Mouse (Mus musculus) hindbrain, embryonic 14.5 days (tissue): ENCODE results near the gene Tmem106b. TPM values are rescaled to one million over a fixed set of nuclear protein-coding genes. Genes with fewer than 3 reads are reported as not detected.

Source experiments
- ATAC-seq: fragments of 200-750 bp; cut with Nextera tagmentation; 2 replicates; pipeline ENCODE4 v1.8.0; 2017; ENCODE audit warnings: moderate number of reproducible peaks, mild to moderate bottlenecking, moderate TSS enrichment, moderate library complexity; ENCODE audit not compliant: low FRiP score
- DNase-seq: peaks from one replicate; pipeline ENCODE4 v3.0.0-alpha.2; 2015; ENCODE audit warnings: low spot score
- H3K27ac ChIP-seq: fragments of 300-500 bp; sonication (generic); 2 replicates; pipeline ENCODE4 v1.5.1; 2014; ENCODE audit warnings: mild to moderate bottlenecking, moderate library complexity
- H3K27me3 ChIP-seq: fragments of 300-500 bp; sonication (generic); 2 replicates; pipeline ENCODE4 v1.6.1; 2014; ENCODE audit warnings: mild to moderate bottlenecking, low read length, mixed read lengths; ENCODE audit not compliant: control insufficient read depth, insufficient read depth
- H3K36me3 ChIP-seq: fragments of 300-500 bp; sonication (generic); replicated peaks from 2 replicates; pipeline ENCODE4 v1.6.1; 2014; ENCODE audit not compliant: control insufficient read depth, insufficient read depth
- H3K4me1 ChIP-seq: fragments of 300-500 bp; sonication (generic); replicated peaks from 2 replicates; pipeline ENCODE4 v1.6.1; 2014; ENCODE audit warnings: antibody characterized with exemption, low read length, mixed read lengths; ENCODE audit not compliant: control insufficient read depth, insufficient read depth
- H3K4me2 ChIP-seq: fragments of 300-500 bp; sonication (generic); replicated peaks from 2 replicates; pipeline ENCODE4 v1.6.1; 2014; ENCODE audit warnings: mild to moderate bottlenecking, moderate library complexity
- H3K4me3 ChIP-seq: fragments of 300-500 bp; sonication (generic); replicated peaks from 2 replicates; pipeline ENCODE4 v1.5.1; 2014; ENCODE audit warnings: mild to moderate bottlenecking, low read length
- H3K9ac ChIP-seq: fragments of 300-500 bp; sonication (generic); 2 replicates; pipeline ENCODE4 v1.6.1; 2014
- H3K9me3 ChIP-seq: fragments of 300-500 bp; sonication (generic); 2 replicates; pipeline ENCODE4 v1.6.1; 2016; ENCODE audit warnings: low read length; ENCODE audit not compliant: control insufficient read depth
- WGBS: fragments of 180-500 bp; shearing (Covaris S2); extraction: QIAGEN DNeasy Blood & Tissue Kit; methylation state at CpG from one replicate; pipeline ENCODE4 v1.1.7; 2014; 5-methylcytosine and 5-hydroxymethylcytosine counted together
- polyA plus RNA-seq: library from polyadenylated mRNA; unstranded; fragments of >200 nt; fragmentation: Nextera tagmentation; extraction: Ambion mirVana; gene quantifications from 2 replicates; pipeline ENCODE4 v1.2.1, GENCODE M21; 2014

Gene Tmem106b
- polyA plus RNA-seq, result 54.4 and 58.1 TPM in 2 replicates

- DNase-seq, result peak; percentile 97
These were observed at the start of gene Tmem106b for GRCm38 (mm10) chr6:13069302-13070146. Gene Tmem106b, plus strand, starts transcription at chr6:13069759.

DNA sequence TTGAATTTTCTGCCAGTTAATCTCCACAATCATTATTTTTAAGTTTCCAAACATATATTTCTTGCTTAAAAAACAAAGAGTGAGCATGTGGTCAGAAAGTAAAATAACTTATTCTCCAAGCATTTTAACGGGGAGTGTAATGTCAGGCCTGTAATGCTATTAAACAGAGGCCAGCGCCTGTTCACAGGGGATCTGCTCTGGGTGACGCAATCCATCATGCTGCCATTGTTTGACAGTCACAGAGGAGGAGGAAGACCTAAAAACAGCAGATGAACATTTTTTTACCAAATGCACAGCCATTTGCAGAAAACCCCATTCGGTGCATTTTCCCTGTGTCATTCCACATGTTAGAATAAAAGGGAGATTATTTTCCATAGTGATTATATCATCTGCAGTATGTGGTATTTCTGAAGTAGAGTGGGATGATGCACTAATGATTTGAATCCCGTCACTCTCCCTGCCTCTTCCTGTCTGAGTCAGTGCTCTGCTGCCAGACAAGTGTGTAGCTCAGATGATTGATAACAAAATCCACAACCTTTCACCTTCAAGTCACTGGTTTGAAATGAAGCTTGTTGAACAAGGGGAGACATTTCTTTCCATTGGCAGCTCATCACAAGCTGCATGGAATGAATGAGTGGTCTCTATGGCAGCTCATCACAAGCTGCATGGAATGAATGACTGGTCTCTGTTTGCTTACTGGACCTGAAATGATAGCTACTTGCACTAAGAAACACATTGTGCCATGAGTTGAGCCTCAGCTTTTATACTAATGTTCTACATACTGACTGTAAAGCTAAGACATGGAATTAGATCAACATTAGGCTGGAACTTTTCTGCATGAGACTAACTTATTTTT lies 48.1 kb upstream of the Tmem106b start:
- no peaks in the 10 kb centered on the region for H3K4me1 ChIP-seq
- no peaks in the 10 kb centered on the region for H3K27me3 ChIP-seq
- no peak overlapping the region for H3K4me2 ChIP-seq
- no peak overlapping the region for H3K9ac ChIP-seq
- WGBS, result 27% methylated on average over 5 of the region's 5 CpGs
- ATAC-seq (peak; percentile 46; the same call in 1 of the 2 replicates), DNase-seq (no peak)
- H3K9me3 ChIP-seq, result no peaks in the 10 kb centered on the region
- no peaks in the 10 kb centered on the region for H3K36me3 ChIP-seq
- no peak overlapping the region for H3K27ac ChIP-seq
- H3K4me3 ChIP-seq, result no peak overlapping the region

More at GRCm38 (mm10) chr6:13069302-13070146, at the start of gene Tmem106b:
- H3K4me2 ChIP-seq, result peak within 1 kb of the TSS; percentile 56
- peak within 1 kb of the TSS; percentile 98 for H3K9ac ChIP-seq
- peak within 1 kb of the TSS; percentile 99 for H3K4me3 ChIP-seq
- peaks cover 8% of the 10 kb centered on the region for H3K4me1 ChIP-seq
- no peaks in the 10 kb centered on the region for H3K27me3 ChIP-seq
- no peaks in the 10 kb centered on the region for H3K9me3 ChIP-seq
- 3% methylated on average over 57 of the region's 61 CpGs for WGBS
- peak within 1 kb of the TSS; percentile 77; the same call in 1 of the 2 replicates for H3K27ac ChIP-seq
- ATAC-seq, result peak; percentile 100
- peaks cover 25% of the 10 kb centered on the region for H3K36me3 ChIP-seq

- Histone ChIP-seq H3K4me1 (no peaks in the 10 kb centered on the region), H3K27me3 (no peaks in the 10 kb centered on the region), H3K9ac (no peak overlapping the region), H3K9me3 (no peaks in the 10 kb centered on the region), H3K27ac (no peak overlapping the region), H3K36me3 (no peaks in the 10 kb centered on the region), H3K4me2 (no peak overlapping the region), H3K4me3 (no peak overlapping the region)
- ATAC-seq (0 out of 2 replicates have a peak, but pooled peaks have one; percentile 8), DNase-seq (no peak)
These were observed 39.0 kb upstream of the Tmem106b start for GRCm38 (mm10) chr6:13030558-13030957.

DNA sequence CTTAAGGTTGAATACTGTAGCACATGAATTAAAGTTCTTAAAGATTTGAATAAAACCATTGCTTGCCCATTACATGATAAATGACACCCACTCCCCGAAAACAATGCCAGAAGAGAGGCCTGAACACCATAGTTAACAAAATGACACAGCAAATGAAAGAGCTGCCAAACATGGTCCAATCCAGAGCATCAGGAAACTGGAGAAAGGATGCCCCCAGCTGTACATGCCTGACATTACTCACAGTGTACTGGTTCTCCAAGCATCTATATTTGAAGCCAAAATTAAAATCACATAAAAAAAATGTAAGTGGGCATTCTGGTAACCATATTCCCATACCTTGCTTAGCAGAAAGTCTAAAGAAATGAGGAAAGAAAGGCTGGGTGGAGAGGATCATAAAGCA lies 38.6 kb upstream of the Tmem106b start:
- Histone ChIP-seq H3K36me3 (no peaks in the 10 kb centered on the region), H3K9me3 (no peaks in the 10 kb centered on the region), H3K27ac (no peak overlapping the region), H3K4me1 (no peaks in the 10 kb centered on the region), H3K27me3 (no peaks in the 10 kb centered on the region), H3K9ac (no peak overlapping the region), H3K4me2 (no peak overlapping the region), H3K4me3 (no peak overlapping the region)
- 50% methylated on average over 1 of the region's 1 CpGs for WGBS
- DNase-seq (peak; percentile 64), ATAC-seq (peak; percentile 83; the same call in 1 of the 2 replicates)

- H3K27me3 ChIP-seq, result no peaks in the 10 kb centered on the region
- H3K9me3 ChIP-seq, result no peaks in the 10 kb centered on the region
- no peak for DNase-seq
These were observed 17.0 kb upstream of the Tmem106b start for GRCm38 (mm10) chr6:13052408-13053200.

DNA sequence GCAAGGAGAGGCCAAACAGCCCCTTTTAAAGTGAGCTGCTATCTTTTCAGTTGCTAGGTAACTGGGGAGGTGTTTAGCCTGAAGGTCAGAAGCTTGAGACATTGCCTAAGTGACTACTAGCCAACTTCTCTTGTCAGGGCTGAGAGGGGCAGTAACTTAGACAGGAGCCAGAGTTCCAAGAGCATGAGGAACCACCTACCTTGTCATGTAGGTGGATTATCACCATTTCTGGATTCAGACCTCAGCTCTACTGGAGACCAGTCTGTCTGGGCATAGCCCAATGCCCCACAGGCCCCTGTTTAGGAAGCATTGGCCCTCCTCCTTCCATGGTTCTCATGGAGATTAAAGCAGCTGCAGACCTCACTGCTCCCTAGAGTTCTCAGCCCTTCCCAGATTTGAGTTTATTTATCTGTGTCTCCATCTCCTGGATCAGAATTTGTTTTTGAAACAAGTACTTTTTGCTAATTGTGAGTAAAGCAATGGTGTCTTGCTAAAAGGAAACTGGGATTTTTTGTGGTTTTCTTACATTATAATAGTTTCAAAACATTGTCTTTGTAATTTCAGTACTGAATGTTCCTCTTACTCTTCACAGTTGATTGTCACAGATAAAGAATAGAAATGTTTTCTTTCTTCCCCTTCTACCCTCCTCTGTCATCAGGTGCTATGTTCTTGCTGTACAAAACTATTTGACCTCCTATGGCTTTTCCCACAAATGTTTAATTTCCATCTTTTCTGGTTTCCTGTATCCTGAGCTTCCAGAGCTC lies 8.1 kb upstream of the Tmem106b start:
- no peaks in the 10 kb centered on the region for H3K27me3 ChIP-seq
- no peak overlapping the region for H3K27ac ChIP-seq
- DNase-seq (no peak), ATAC-seq (no peak)
- H3K9me3 ChIP-seq, result no peaks in the 10 kb centered on the region
- no peaks in the 10 kb centered on the region for H3K4me1 ChIP-seq
- H3K4me3 ChIP-seq, result no peak overlapping the region
- no peak overlapping the region for H3K4me2 ChIP-seq
- no peaks in the 10 kb centered on the region for H3K36me3 ChIP-seq
- no peak overlapping the region for H3K9ac ChIP-seq

More at GRCm38 (mm10) chr6:13052408-13053200, 17.0 kb upstream of the Tmem106b start:
- Histone ChIP-seq H3K4me3 (no peak overlapping the region), H3K27ac (no peak overlapping the region), H3K36me3 (no peaks in the 10 kb centered on the region), H3K9ac (no peak overlapping the region), H3K4me1 (no peaks in the 10 kb centered on the region), H3K4me2 (no peak overlapping the region)
- WGBS, result 85% methylated on average over 4 of the region's 4 CpGs
- no peak for ATAC-seq

GRCm38 (mm10) chr6:13062063-13062462 lies 7.5 kb upstream of the Tmem106b start:
- Histone ChIP-seq H3K9ac (no peak overlapping the region), H3K36me3 (no peaks in the 10 kb centered on the region), H3K4me3 (no peak overlapping the region), H3K27ac (no peak overlapping the region), H3K4me1 (no peaks in the 10 kb centered on the region), H3K9me3 (no peaks in the 10 kb centered on the region), H3K4me2 (no peak overlapping the region), H3K27me3 (no peaks in the 10 kb centered on the region)
- ATAC-seq (no peak), DNase-seq (no peak)
- 90% methylated on average over 4 of the region's 4 CpGs for WGBS

DNA sequence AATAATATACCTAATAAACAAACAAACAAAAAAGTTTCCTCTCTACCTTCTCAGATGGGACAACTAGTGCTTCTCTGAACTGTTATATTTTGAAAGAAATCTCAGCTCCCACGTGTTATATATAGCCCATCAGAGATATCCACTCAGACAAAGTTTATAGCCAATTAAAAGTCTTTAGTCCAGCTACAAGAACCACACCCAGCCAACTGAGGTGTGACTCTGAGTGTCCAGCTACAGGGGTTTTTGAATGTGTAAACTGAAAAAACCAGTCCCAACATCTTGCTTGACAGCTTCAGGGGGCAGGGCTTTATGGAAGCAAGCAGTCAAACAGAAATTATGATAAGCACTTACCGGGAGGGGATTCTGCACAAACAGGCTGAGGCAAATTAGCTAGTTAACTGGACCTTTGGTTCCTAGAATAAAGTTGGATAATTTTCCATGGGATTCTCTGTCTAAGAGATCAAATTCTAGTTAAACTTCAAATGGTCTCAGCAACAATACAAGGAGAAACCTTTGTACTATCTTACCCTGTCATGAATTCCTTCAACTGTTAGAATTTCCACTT lies 6.8 kb upstream of the Tmem106b start:
- 83% methylated on average over 2 of the region's 2 CpGs for whole genome bisulfite sequencing

More for the DNA sequence above, 6.8 kb upstream of the Tmem106b start:
- Histone ChIP-seq H3K4me3 (no peak overlapping the region), H3K9ac (no peak overlapping the region), H3K4me1 (no peaks in the 10 kb centered on the region), H3K9me3 (no peaks in the 10 kb centered on the region), H3K27me3 (no peaks in the 10 kb centered on the region), H3K4me2 (no peak overlapping the region), H3K27ac (no peak overlapping the region), H3K36me3 (no peaks in the 10 kb centered on the region)
- ATAC-seq (no peak), DNase-seq (no peak)
